Mouse (Mus musculus): Measurements from ENCODE around the gene Nphp1. TPM values are rescaled to one million over a fixed set of nuclear protein-coding genes. Genes with fewer than 3 reads are reported as not detected.

Gene Nphp1
- polyA plus RNA-seq, 1 experiment, result 5.6 TPM

GRCm38 (mm10) chr2:127728661-127729450 lies 59.8 kb downstream of the Nphp1 start:
- H3K4me1 ChIP-seq (replicated peaks; ENCODE audit: control insufficient read depth, insufficient read depth, low read length), result peaks cover 3% of the 10 kb centered on the region; the same call in 1 of the 2 replicates
- H3K27me3 ChIP-seq (ENCODE audit: control insufficient read depth, insufficient read depth, low read length), result peaks cover 8% of the 10 kb centered on the region; the same call in 1 of the 2 replicates
- no peak overlapping the region for H3K4me3 ChIP-seq (ENCODE audit: control insufficient read depth, insufficient read depth, low read length)
- no peak for DNase-seq
- TF ChIP-seq CTCF (IDR thresholded peaks at IDR 0.05; ENCODE audit: borderline replicate concordance, control insufficient read depth, extremely low read depth, insufficient read depth, low read length, poor library complexity) (no peak), POLR2A (IDR thresholded peaks at IDR 0.05; ENCODE audit: control insufficient read depth, extremely low read depth, insufficient read depth, low read length, poor library complexity) (no peak)
- no peaks in the 10 kb centered on the region for H3K36me3 ChIP-seq (ENCODE audit: control insufficient read depth, insufficient read depth, low read length)
- H3K27ac ChIP-seq (ENCODE audit: control insufficient read depth, insufficient read depth, low read length), result no peak overlapping the region
- WGBS, result 57% methylated on average over 15 of the region's 15 CpGs

- Histone ChIP-seq H3K27me3 (ENCODE audit: control insufficient read depth, insufficient read depth, low read length) (peaks cover 8% of the 10 kb centered on the region; the same call in 1 of the 2 replicates), H3K27ac (ENCODE audit: control insufficient read depth, insufficient read depth, low read length) (no peak overlapping the region), H3K4me1 (replicated peaks; ENCODE audit: control insufficient read depth, insufficient read depth, low read length) (peaks cover 3% of the 10 kb centered on the region; the same call in 1 of the 2 replicates), H3K4me3 (ENCODE audit: control insufficient read depth, insufficient read depth, low read length) (no peak overlapping the region), H3K36me3 (ENCODE audit: control insufficient read depth, insufficient read depth, low read length) (no peaks in the 10 kb centered on the region)
- no peak for DNase-seq
- TF ChIP-seq POLR2A (IDR thresholded peaks at IDR 0.05; ENCODE audit: control insufficient read depth, extremely low read depth, insufficient read depth, low read length, poor library complexity), result no peak
- TF ChIP-seq CTCF (IDR thresholded peaks at IDR 0.05; ENCODE audit: borderline replicate concordance, control insufficient read depth, extremely low read depth, insufficient read depth, low read length, poor library complexity), result no peak
- WGBS, result 85% methylated on average over 6 of the region's 6 CpGs
Observed at GRCm38 (mm10) chr2:127728146-127728545, 60.6 kb downstream of the Nphp1 start.

DNA sequence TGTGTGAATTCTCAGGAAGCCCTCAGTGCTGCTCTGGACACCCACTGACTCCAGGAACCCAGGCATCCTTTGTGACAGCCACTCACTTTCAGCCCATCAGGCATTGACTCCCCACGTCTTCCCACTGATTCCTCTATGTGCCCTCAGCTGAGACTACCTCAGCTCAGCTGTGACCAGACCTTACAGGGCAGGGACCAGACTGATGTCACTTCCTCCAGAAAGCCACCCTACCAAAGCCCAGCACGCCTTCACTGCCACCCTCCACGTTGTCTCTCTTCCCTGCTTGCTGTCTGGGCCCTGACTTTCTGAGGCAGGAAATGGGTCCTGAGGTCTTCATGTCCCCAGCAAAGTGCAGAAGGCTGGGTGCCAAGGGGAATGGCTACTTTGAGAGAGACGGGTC lies 65.5 kb downstream of the Nphp1 start:
- Histone ChIP-seq H3K36me3 (ENCODE audit: control insufficient read depth, insufficient read depth, low read length) (no peaks in the 10 kb centered on the region), H3K27ac (ENCODE audit: control insufficient read depth, insufficient read depth, low read length) (no peak overlapping the region), H3K4me3 (ENCODE audit: control insufficient read depth, insufficient read depth, low read length) (no peak overlapping the region), H3K27me3 (ENCODE audit: control insufficient read depth, insufficient read depth, low read length) (no peaks in the 10 kb centered on the region), H3K4me1 (replicated peaks; ENCODE audit: control insufficient read depth, insufficient read depth, low read length) (peaks cover 2% of the 10 kb centered on the region; the same call in 1 of the 2 replicates)
- WGBS, result 34% methylated on average over 4 of the region's 4 CpGs
- no peak for DNase-seq
- TF ChIP-seq POLR2A (IDR thresholded peaks at IDR 0.05; ENCODE audit: control insufficient read depth, extremely low read depth, insufficient read depth, low read length, poor library complexity) (no peak), CTCF (IDR thresholded peaks at IDR 0.05; ENCODE audit: borderline replicate concordance, control insufficient read depth, extremely low read depth, insufficient read depth, low read length, poor library complexity) (no peak)

DNA sequence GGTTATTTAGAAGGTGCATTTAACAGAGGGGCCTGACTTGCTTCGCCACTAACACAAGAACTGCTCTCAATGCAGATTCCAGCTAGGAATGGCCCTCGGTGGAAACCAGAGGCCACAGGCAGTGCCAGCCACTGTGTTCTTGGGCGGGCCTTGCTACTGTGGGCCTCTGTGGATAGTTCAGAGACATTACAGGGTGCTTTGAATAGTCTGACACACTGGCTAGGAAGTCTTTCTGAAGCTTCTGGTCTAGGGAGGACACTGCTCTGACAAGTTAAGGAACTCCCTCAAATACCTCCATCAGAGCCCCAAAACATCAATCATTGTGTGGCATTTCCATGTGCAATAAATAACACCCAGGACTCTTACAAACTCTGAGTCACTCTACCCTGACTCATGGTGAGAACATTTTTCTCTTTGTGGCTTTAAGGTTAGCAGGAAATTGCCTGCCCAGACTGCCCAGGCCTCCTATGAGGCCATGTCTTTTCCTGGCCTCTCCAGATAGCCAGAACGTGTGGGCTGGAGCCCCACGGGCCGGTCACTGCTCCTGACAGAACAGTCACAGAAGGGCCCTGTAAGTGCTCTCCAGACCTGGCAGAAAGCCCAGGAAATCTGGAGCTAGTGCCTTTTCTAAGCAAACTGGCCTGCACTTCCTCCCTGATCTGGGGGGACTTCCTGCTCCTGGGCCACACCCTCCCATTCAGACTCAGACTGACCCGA lies 66.4 kb downstream of the Nphp1 start:
- 49% methylated on average over 7 of the region's 7 CpGs for WGBS
- Histone ChIP-seq H3K27me3 (ENCODE audit: control insufficient read depth, insufficient read depth, low read length) (no peaks in the 10 kb centered on the region), H3K36me3 (ENCODE audit: control insufficient read depth, insufficient read depth, low read length) (no peaks in the 10 kb centered on the region), H3K4me3 (ENCODE audit: control insufficient read depth, insufficient read depth, low read length) (no peak overlapping the region), H3K4me1 (replicated peaks; ENCODE audit: control insufficient read depth, insufficient read depth, low read length) (peaks cover 2% of the 10 kb centered on the region; the same call in 1 of the 2 replicates), H3K27ac (ENCODE audit: control insufficient read depth, insufficient read depth, low read length) (no peak overlapping the region)
- DNase-seq, result no peak
- TF ChIP-seq CTCF (IDR thresholded peaks at IDR 0.05; ENCODE audit: borderline replicate concordance, control insufficient read depth, extremely low read depth, insufficient read depth, low read length, poor library complexity) (no peak), POLR2A (IDR thresholded peaks at IDR 0.05; ENCODE audit: control insufficient read depth, extremely low read depth, insufficient read depth, low read length, poor library complexity) (no peak)

GRCm38 (mm10) chr2:127718839-127719468 lies 69.7 kb downstream of the Nphp1 start:
- peaks cover 2% of the 10 kb centered on the region; the same call in 1 of the 2 replicates for H3K4me1 ChIP-seq (replicated peaks; ENCODE audit: control insufficient read depth, insufficient read depth, low read length)

GRCm38 (mm10) chr2:127714726-127715125 lies 74.0 kb downstream of the Nphp1 start:
- Histone ChIP-seq H3K4me1 (replicated peaks; ENCODE audit: control insufficient read depth, insufficient read depth, low read length) (no peaks in the 10 kb centered on the region; the same call in 1 of the 2 replicates), H3K4me3 (ENCODE audit: control insufficient read depth, insufficient read depth, low read length) (no peak overlapping the region), H3K27ac (ENCODE audit: control insufficient read depth, insufficient read depth, low read length) (no peak overlapping the region), H3K36me3 (ENCODE audit: control insufficient read depth, insufficient read depth, low read length) (no peaks in the 10 kb centered on the region), H3K27me3 (ENCODE audit: control insufficient read depth, insufficient read depth, low read length) (no peaks in the 10 kb centered on the region)
- WGBS, result 86% methylated on average over 3 of the region's 3 CpGs
- TF ChIP-seq CTCF (IDR thresholded peaks at IDR 0.05; ENCODE audit: borderline replicate concordance, control insufficient read depth, extremely low read depth, insufficient read depth, low read length, poor library complexity) (no peak), POLR2A (IDR thresholded peaks at IDR 0.05; ENCODE audit: control insufficient read depth, extremely low read depth, insufficient read depth, low read length, poor library complexity) (no peak)
- no peak for DNase-seq

More at GRCm38 (mm10) chr2:127718839-127719468, 69.7 kb downstream of the Nphp1 start:
- Histone ChIP-seq H3K4me3 (ENCODE audit: control insufficient read depth, insufficient read depth, low read length) (no peak overlapping the region), H3K27ac (ENCODE audit: control insufficient read depth, insufficient read depth, low read length) (no peak overlapping the region), H3K27me3 (ENCODE audit: control insufficient read depth, insufficient read depth, low read length) (no peaks in the 10 kb centered on the region), H3K36me3 (ENCODE audit: control insufficient read depth, insufficient read depth, low read length) (no peaks in the 10 kb centered on the region)
- WGBS, result 57% methylated on average over 8 of the region's 8 CpGs
- TF ChIP-seq POLR2A (IDR thresholded peaks at IDR 0.05; ENCODE audit: control insufficient read depth, extremely low read depth, insufficient read depth, low read length, poor library complexity), result no peak
- TF ChIP-seq CTCF (IDR thresholded peaks at IDR 0.05; ENCODE audit: borderline replicate concordance, control insufficient read depth, extremely low read depth, insufficient read depth, low read length, poor library complexity), result no peak
- no peak for DNase-seq

Measured in thymus, adult 2 months (tissue).